Mouse (Mus musculus) layer of hippocampus, adult 9-10 months (tissue): ENCODE measurements around the gene Heca.
A peak's percentile ranks its signal among the peaks of the same experiment; 100 is the strongest.
"Not testable (repeated sequence)": the region's sequence is repeated elsewhere in the genome, so short reads cannot be mapped to it uniquely, and the experiment has no call there.

Experiments
- DNase-seq: peaks from one replicate; pipeline ENCODE4 v3.0.0; 2022; ENCODE audit warnings: low spot score

Heca gene

DNA sequence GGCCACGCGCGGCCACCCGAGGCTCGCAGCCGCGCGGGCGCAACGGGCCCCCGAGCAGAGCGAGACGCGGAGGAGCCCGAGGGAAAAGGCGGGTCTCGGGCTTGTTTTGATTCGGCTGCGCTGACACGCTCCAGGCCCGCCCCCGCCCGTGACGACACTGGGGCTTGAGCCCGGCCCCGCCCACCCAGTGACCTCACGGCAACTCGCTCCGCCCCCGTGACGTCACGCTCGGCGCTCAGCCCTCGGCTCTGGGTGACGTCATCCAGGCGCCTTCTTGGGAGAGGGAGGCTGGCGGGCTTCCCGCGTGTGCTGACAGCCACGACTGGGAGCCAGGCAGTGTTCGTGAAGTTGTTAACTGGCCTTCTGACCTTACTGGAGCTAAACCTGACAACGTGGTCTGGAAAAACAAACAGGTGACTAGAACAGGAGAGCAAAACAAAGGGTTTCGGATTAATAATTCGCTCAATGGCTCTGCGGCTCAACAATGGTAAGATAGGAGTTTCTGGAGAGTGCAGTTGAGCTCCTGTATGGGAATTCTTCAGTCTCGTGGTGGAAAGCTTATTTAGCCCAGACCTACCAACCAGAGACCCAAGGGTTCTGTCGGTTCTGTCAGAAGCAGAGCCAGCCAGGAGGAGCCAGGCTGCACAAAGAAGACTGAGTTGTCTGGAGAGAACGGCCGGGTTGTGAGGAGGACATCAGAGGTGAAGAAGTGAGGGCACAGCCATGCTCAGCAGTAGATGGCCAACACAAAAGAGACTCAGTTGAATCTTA, at the start of gene Heca:
Heca (minus strand) TSS at position 108 of the 771 bp plus-strand sequence.
- DNase-seq = peak; percentile 42

DNA sequence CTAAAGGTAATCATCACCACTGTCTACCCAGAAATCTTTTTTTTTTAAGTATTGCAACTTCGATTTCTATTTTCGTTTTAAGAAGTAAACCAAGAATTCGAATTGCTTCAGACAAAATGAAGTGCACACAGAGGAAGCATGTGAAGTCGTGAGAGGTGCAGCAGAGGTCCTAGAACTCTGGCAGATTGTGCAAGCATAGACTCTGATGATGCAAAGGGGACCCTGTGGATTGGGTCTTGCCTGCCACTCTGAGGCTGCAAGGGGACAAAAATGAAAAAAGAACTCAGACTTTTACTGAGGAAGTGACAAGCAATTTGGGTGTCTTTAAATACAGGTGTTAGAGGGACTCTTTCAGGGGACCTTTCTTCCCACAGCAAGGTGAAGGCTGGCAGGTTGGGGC, 42.7 kb upstream of the Heca start:
- no peak for DNase-seq

DNA sequence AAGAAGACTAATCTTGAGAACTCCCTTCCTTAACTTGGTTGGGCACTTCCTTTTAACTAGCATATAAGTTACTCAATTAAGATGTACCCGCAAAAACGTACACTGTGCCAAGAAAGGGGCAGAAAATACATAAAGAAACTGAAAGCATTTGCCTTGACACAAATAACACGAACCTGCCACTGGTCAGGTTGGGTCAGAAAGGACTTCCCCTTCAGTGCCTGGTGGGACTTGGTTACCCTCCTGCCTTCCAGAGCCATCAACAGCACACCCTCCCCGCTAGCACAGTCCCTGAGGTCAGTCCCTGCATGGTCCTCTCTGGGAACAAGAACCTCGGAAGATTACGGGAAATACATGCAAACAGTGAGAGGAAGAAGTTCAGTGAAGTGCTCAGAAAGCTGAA, 41.3 kb upstream of the Heca start:
- DNase-seq = no peak

DNA sequence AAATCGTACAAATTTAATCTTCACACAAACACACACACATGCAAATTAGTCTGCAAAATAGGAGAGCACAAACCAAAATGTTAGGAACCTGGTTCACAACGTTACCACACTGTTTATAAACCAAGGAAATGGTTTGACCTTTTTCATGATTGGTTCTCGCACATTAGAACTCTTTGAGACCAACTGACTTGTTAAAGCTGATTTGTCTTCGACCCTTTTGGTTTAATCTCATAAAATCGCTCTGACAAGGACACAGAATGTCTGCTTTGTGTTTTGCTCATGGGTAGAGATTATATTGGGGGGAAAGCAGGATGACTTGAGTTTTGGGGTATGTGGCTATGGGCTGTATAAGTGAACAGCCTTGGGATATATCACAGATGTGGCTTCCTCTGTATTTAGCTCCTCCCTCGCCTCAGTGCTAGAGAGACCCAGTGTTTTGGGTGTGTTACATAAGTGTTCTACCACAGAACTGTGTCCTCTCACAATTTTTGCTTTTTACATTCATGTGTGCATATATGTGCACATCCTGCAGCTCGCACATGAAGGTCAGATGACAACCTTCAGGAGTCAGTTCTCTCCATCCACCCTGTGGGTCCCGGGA, 40.1 kb upstream of the Heca start:
- DNase-seq = no peak

DNA sequence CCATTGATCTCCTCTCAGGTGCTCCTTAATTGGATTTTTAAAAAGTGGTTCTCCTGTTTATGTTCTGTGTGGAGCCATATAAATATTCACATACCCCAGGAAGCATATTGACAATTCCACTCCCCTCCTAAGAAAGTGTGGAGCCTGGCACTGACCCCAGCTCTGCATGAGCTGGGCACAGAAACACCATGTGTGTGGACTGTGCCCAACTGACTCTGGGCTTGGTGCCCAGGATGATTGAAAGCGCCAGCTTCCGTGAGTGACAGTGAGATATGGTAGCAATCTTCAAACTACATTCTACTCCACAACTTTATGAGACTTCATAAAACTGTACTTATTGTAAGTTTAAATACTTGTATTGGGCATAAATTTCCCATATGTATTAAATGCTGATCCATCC, 35.4 kb upstream of the Heca start:
- no peak for DNase-seq

DNA sequence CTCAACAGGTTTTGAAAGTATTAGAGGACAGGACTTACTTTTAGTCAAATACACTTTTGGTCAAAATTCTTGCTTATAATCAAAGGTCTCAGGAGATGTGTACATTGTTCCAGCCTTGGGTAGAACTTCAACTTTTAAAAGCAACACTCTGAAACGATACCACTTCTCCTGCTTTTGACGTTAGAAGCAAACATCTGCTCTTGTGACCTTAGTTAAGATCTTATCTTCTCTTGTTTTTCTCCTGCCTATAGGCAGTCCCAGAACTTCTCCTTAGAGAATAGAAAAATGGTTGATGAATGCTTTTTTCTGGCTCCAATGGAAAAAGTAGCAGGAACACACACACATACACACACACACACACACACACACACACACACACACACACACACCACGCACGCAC, 18.2 kb upstream of the Heca start:
- no peak for DNase-seq

DNA sequence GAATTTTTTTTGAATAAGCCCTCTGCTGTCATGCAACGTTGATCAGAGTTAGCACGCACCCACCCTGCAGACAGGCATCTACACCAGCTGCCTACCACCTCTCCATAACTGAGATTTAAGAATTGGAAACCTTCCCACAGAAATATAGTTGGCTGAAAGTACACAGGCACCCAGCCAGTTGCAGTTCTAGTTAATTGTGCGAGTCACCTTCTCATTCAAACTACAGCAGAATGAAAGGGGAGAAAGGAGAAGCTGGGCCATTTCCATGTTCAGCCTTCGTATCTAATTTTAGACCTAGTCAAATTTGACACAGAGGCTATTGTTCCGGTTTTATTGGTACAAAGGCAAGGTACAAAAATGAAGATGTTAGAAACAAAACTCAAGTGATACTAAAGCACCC, 2.9 kb upstream of the Heca start:
- no peak for DNase-seq

DNA sequence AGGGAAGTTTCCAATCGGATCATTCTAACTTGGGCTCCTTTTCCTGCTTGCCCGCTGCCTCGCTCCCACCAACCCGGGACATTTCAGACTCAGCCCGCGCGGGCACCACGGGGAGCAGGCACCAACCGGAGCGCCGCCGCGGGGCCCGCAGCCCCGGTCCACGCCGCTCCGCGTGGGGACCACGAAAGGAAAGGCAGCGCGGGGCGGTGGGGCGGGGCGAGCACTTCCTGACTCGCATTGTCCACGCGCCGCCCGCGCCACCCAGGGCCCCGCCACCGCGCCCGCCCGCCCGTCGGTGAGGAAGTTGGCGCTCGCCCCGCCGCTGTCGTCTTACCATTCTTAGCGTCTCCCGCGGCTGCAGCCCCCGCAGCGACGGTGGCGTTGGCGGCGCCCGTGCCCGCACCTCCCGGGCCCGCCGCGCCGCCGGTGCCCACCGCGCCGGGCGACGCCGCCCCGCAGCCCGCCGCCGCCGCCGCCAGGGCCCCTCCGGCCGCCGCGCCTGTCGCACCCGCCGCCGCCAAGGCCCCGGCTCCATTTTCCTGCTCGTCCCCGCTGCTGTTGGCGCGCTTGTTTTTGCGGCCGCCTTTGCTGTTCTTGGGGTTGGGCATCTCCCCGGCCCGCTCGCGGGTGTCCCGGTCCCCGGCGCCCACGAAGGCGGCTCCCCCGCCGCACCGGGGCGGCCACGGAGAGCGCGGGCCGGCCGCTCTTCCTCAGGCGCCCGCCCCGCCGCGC, 526 bp downstream of the Heca start:
- no peak for DNase-seq

DNA sequence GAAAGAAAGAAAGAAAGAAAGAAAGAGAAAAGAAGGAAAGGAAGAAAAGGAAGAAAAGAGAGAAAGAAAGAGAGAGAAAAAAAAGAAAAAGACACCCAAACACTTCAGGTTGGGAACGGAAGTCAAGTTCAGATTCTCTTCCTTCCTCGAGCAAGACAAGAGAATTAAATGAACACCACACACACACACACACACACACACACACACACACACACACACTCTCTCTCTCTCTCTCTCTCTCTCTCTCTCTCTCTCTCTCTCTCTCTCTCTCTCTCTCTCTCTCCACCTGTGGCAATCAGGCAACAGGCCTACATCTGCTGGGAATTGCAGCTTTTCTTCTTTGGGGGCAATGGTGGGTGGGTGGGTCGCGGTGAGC, 1.1 kb downstream of the Heca start:
- DNase-seq = not testable (repeated sequence)

DNA sequence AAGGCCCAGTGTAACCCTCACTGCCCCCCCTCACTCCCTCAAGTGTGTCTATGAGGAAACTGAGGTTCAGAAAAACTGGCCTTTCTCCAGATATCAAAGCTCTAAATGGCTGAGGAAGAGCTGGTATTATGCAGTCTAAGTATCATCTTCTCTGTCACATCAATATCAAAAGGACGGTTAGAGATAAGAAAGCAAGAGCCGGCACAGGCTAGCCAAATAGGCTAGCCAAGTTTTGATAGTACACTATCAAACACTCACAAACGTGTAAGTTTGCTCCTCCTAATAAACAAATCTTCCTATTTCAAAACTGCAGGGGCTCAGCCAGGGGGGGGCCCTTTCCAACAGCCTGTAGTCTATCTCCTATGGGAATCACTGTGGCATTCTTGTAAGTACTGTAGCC, 1.8 kb downstream of the Heca start:
- DNase-seq = no peak

DNA sequence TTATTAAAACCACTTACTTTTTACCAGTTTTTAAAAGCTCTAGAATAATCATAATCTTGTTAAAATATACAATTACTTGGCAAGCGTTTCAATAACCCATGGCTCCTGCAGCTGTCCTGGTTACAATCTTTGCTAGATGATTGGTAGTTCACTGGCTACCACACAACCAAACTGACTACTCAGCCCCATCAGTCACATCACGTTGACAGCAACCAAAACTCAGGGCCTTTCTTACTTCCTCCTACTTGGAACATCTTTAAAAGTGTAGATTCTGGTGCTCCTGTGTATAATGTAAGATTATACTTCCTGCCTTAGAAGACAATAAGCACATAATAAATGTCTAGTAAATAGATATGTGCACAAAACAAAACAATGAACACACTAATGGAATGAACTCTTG, 14.2 kb downstream of the Heca start:
- no peak for DNase-seq

DNA sequence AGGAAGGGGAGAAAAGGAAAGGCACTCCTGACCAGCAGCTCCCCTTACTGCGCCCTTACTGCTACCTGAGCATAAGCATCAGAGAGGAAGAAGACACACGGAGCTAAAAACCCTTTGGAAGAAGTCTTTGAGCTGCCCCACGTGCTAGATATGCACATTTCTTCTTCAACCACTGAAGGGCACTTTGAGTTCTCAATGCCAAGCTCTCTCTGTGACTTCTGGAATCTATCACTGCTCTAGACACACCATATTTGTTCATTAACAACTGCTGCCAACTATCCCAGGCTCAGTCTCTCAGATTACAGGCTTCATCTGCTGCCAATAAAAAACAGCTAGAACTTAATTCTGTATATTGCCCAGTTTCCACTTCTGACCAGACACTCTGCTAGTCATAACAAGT, 15.7 kb downstream of the Heca start:
- DNase-seq = no peak

DNA sequence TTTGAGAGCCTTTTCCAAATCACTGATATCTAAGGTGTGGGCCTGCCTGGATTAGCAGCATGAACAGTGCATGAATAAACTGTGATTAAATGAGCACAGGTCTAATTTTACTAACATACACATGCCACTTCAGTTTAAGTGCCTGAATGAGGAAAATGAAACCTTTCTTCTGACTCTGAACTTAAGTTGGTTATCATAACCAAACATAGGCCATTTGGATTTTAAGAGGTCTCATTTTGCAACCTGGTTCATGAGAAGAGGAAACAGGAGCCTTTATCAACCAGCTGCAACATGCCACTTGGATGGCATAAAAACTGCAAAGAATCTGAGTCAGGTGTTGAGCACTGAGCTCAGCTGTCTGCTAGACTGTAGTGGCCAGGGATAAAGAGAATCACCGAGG, 16.7 kb downstream of the Heca start:
- no peak for DNase-seq

DNA sequence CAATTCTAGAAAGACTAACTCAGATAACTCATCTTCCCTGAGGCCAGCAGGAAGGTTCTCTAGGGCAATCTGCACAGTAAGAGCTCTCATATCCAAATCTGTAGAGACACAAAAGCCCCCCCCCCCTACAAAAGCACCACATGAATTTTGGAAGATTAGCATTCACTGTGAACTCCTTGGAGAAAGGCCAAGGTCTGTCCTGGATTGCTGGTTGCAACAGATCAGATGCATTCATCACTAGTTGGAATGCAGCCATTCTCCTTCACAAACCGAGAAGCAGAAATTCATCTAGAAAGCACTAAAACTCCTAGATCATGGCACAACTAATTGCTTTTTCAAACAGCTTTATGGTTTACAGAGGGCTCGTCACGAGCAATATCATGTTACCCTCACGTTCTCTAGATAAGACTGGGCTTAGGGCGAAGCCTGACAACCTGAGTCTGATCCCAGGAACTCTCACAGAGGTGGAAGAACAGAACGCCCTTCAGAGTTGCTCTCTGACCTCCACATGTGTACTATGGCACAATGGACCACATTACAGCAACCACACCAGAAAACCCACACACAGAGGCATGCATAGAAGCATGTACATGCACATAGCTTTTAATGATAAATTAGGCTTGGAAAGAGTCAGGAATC, 17.3 kb downstream of the Heca start:
- DNase-seq = no peak

DNA sequence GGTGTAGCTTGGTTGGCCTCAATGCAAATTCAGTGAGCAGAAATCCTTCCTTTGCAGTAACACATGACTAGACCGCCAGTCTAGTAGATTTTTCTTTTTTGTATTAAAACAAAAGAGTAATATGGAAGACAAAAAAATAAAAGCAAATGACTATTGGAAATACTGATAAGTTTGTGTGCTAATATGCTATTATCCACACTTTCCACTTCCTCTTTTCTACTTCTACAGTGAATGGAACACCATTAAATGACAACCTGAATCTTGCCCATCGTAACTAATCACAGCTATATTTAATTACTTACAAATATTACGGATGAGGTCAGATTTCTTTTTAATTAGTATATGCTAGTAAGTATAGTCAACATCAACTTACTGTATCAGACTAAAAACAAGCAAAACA, 22.7 kb downstream of the Heca start:
- DNase-seq = no peak

DNA sequence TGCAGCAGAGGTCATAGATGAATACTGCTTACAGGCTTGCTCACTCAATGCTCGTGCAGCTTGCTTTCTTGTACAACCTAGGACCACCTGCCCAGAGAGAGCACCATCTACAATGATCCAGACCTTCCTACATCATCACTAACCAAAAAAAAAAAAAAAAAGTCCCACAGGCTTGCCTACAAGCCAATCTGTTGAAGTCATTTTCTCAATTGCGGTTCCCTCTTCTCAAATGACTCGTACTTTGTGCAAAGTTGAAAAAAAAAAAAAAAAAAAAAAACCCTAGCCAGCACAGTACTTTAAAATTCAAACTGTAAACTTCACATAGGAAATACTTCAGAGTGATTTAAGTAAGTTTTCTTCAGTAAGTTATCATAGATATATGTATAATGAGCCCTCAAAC, 23.7 kb downstream of the Heca start:
- no peak for DNase-seq

DNA sequence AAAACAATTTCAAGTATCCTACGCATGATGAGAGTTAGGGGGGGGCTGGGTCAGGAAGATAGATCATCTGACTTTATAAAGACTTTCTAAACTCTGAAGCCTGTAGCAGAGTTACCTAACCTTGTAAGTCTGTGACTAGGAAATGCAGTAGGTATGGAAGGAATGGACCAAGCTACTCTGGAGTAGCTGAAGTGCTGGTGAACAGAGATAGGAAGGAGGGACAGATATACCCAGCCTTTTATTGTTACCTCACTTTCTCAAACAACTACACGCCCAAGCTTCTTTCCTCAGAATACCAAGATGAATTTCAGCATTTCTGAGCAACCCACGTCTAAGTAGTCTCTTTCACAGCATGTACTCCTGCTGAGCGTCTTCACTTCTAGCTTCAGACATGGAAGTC, 26.5 kb downstream of the Heca start:
- DNase-seq = no peak

DNA sequence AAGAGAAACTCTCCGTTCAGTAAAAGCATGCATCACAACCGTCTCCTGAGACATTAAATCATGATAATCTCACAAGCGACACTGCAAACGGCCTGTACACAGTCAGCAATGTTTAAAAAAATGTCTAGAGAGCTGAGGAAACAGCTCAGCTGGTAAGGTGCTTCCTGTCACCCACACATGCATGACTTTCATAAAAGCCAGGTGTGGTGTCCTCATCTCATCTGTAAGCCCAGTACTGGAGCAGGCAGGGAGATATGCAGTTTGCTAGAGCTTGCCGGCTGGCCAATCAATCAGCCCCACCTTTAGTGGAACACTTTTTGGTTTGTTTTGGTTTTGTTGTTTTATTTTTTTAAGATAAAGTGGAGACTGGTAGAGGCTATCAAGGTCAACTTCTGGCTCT, 27.9 kb downstream of the Heca start:
- no peak for DNase-seq

DNA sequence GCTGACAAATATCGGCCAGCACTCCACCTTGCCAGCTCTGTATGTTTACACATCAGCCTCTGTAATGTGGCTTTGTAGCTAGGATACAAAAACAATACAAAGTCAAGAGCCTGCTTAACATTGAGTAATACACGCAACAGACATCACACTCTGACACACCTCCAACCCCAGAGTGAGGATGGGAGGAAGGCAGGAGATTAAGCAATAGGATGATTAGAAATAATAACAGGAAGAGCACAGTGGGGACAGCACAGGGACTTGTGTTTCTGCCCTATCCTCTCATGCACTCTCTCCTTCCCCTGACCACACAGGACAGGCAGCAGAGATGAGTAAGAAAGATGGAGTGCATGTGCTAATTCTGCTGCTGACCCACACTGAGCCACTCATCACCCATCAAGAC, 28.8 kb downstream of the Heca start:
- no peak for DNase-seq

DNA sequence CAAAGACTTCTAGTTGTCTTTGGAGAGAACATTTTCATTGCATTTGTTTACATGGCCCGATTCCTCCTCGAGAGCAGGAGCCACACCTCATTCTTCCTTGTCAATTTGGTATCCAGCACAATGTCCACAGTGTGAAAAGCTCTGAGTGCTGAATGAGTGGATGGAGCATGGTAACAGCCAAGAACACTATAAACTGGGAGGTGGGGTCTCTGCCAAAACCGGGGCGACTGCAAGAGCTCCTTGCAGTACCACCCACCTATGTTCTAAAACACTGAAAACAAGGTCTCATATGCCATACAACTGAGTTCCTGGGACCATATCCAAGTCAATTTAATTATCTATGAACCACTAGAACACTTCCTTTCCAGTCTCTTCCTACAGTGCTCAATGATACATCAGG, 39.1 kb downstream of the Heca start:
- DNase-seq = peak; percentile 32

DNA sequence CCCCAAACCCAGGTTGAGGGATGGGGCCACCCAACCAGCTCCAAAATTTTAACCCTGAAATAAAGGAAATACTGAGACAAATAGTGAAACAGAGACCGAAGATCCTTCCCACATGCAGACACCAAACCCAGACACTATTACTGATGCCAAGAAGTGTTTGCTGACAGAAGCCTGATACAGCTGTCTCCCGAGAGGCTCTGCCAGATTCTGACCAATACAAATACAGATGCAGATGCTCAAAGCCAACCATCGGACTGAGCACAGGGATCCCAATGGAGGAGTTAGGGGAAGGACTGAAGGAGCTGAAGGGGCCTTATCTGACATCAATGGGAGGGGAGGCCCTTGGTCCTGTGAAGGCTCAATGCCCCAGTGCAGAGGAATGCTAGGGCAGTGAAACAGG, 41.5 kb downstream of the Heca start:
- DNase-seq = not testable (repeated sequence)

DNA sequence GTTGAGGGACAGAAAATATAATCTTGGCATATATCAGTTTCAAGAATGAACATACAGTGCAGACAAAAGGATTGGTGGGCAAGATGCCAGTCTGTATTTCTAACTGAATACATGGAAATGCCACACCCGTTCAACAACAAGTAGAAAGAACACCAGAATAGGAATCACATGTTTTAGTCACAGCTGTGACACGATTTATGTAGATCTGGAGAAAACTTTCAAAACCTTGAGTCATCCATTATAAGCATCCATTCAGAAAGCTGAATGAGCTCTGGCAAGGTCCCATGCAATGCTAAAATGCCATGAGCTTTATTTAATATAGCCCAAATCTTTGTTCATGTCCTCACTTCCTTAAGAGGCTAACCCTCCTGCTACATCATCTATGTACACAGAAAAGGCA, 44.4 kb downstream of the Heca start:
- no peak for DNase-seq

DNA sequence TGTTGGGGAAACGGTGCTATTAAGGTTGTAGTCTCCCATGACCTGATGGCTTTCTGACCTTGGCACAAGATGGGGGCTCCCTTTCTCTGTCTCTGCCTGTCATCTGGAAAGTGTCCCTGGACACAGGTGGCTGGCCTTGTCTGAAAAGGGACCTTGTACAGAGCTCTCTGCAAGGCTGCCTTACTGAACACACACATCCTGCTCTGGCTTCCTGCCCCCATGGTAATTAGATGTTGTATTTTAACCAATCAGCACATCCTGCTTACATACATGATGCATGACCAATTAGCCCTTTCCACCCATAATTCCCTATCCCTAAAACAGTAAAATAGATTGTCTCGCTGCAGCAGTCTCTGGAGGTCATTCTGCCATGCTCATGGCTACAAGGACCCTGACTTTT, 67.1 kb downstream of the Heca start:
- no peak for DNase-seq
